ENCODE assay signal across 9 mouse cellular contexts in genomic region chr4:123564051-123564791, GRCm38 (mm10).
DNase-seq lines count a peak whose midpoint lies in the region; ATAC-seq and TF ChIP-seq lines count a peak whose summit lies in the region.
"Had no signal": no experiment of that assay in that cellular context is flagged by ENCODE, and none has a peak within 500 bp of the region (broad histone marks: within the 10 kb centered on the region; RNA-seq: fewer than 3 reads in every experiment).

No protein-coding gene starts in this region.

- 41% methylated on average over 6 of the region's 6 CpGs for WGBS in liver, embryonic 11.5 days
- 81% methylated on average over 6 of the region's 6 CpGs for WGBS in forebrain, embryonic 15.5 days

- H3K4me1 ChIP-seq in embryonic fibroblast, embryonic 13.5 days (ENCODE audit: control insufficient read depth, insufficient read depth, low read length) = peaks cover 11% of the 10 kb centered on the region
- peaks cover 33% of the 10 kb centered on the region for H3K4me1 ChIP-seq in liver, embryonic 11.5 days (replicated peaks; ENCODE audit: control insufficient read depth, insufficient read depth, low read length)
- H3K4me1 ChIP-seq in forebrain, embryonic 15.5 days = peaks cover 11% of the 10 kb centered on the region

- peak overlapping the region; percentile 77 for H3K27ac ChIP-seq in layer of hippocampus, adult 2 months
- H3K27ac ChIP-seq in embryonic fibroblast, embryonic 13.5 days (ENCODE audit: insufficient read depth, low read length) = peak overlapping the region; percentile 14; the same call in 1 of the 2 replicates
- peak overlapping the region; percentile 59 for H3K27ac ChIP-seq in liver, embryonic 11.5 days (ENCODE audit: low read depth, low read length)
- H3K27ac ChIP-seq in forebrain, embryonic 15.5 days (replicated peaks) = no peak overlapping the region
- H3K27ac ChIP-seq: neural tube, embryonic 12.5 days had no signal

- no peaks in the 10 kb centered on the region for H3K36me3 ChIP-seq in liver, embryonic 11.5 days (ENCODE audit: control insufficient read depth, insufficient read depth, low read length)
- H3K36me3 ChIP-seq in forebrain, embryonic 15.5 days = no peaks in the 10 kb centered on the region
- H3K36me3 ChIP-seq: neural tube, embryonic 12.5 days had no signal

- peak; percentile 46 for ATAC-seq in liver, embryonic 11.5 days (replicated peaks; ENCODE audit: low FRiP score)
- ATAC-seq in forebrain, embryonic 15.5 days (replicated peaks) = no peak

- H3K9me3 ChIP-seq in liver, embryonic 11.5 days (ENCODE audit: control insufficient read depth, low read length) = no peaks in the 10 kb centered on the region
- H3K9me3 ChIP-seq in forebrain, embryonic 15.5 days = no peaks in the 10 kb centered on the region
- H3K9me3 ChIP-seq: neural tube, embryonic 12.5 days had no signal

- DNase-seq in layer of hippocampus, adult 2 months (ENCODE audit: low spot score in 2 of 2) = no peak
- DNase-seq in layer of hippocampus, postnatal 36 days = no peak
- no peak for DNase-seq in liver, embryonic 11.5 days (ENCODE audit: low spot score)
- DNase-seq in spleen, adult 12 weeks (ENCODE audit: low spot score) = peak; percentile 41
- DNase-seq in urinary bladder, postnatal 10 days (ENCODE audit: low spot score) = no peak
- no peak for DNase-seq in cerebellum, adult 18-20 months

- no peaks in the 10 kb centered on the region for H3K27me3 ChIP-seq in liver, embryonic 11.5 days (replicated peaks; ENCODE audit: control insufficient read depth, insufficient read depth, low read length)
- H3K27me3 ChIP-seq in forebrain, embryonic 15.5 days = no peaks in the 10 kb centered on the region
- H3K27me3 ChIP-seq: neural tube, embryonic 12.5 days had no signal

- no peak for TF ChIP-seq POLR2A in embryonic fibroblast, embryonic 13.5 days (IDR thresholded peaks at IDR 0.05; ENCODE audit: low read depth, low read length)

- peak overlapping the region; percentile 48 for H3K9ac ChIP-seq in liver, embryonic 11.5 days (ENCODE audit: low read depth, low read length)
- H3K9ac ChIP-seq in forebrain, embryonic 15.5 days (replicated peaks) = no peak overlapping the region
- H3K9ac ChIP-seq: neural tube, embryonic 12.5 days had no signal

- peak overlapping the region; percentile 19; the same call in 1 of the 2 replicates for H3K4me3 ChIP-seq in layer of hippocampus, adult 2 months
- H3K4me3 ChIP-seq in embryonic fibroblast, embryonic 13.5 days (ENCODE audit: insufficient read depth, low read length) = no peak overlapping the region
- peak overlapping the region; percentile 36 for H3K4me3 ChIP-seq in liver, embryonic 11.5 days (ENCODE audit: low read depth, low read length)
- no peak overlapping the region for H3K4me3 ChIP-seq in forebrain, embryonic 15.5 days
- H3K4me3 ChIP-seq: neural tube, embryonic 12.5 days had no signal

- peak overlapping the region; percentile 58 for H3K4me2 ChIP-seq in liver, embryonic 11.5 days
- H3K4me2 ChIP-seq in forebrain, embryonic 15.5 days (replicated peaks) = no peak overlapping the region
- H3K4me2 ChIP-seq: neural tube, embryonic 12.5 days had no signal

- no peak for TF ChIP-seq CTCF in layer of hippocampus, adult 2 months (conservative IDR thresholded peaks at IDR 0.05)
- TF ChIP-seq CTCF in embryonic fibroblast, embryonic 13.5 days (IDR thresholded peaks at IDR 0.05; ENCODE audit: borderline replicate concordance, insufficient read depth, low read length) = no peak

Comparison
In these comparisons a context has a peak if more than half of its experiments do, and no peak if none do; other contexts are left out.
1. H3K4me3 ChIP-seq: peak in layer of hippocampus, adult 2 months (single experiment) and liver, embryonic 11.5 days (single experiment); none in embryonic fibroblast, embryonic 13.5 days (single experiment) and forebrain, embryonic 15.5 days (single experiment).